Mouse (Mus musculus): ENCODE data around the gene Lrrc30. TPM values are rescaled to one million over a fixed set of nuclear protein-coding genes. Genes with fewer than 3 reads are reported as not detected.

Lrrc30 gene
- not detected in 2 replicates for polyA plus RNA-seq (2012; ENCODE audit: insufficient read depth, low replicate concordance)

GRCm38 (mm10) chr17:67632676-67633339, at the start of gene Lrrc30:
Gene Lrrc30 (minus strand): TSS chr17:67632723.
- Histone ChIP-seq H3K4me3 (replicated peaks) (peak within 1 kb of the TSS; percentile 69), H3K36me3 (replicated peaks; ENCODE audit: low read length) (no peaks in the 10 kb centered on the region), H3K4me1 (no peaks in the 10 kb centered on the region), H3K9me3 (peaks cover 59% of the 10 kb centered on the region), H3K27me3 (replicated peaks) (no peaks in the 10 kb centered on the region)
- TF ChIP-seq GATA1 (IDR thresholded peaks at IDR 0.05; ENCODE audit: borderline replicate concordance, low read length) (no peak), FLI1 (IDR thresholded peaks at IDR 0.05; ENCODE audit: low read length) (no peak)

DNA sequence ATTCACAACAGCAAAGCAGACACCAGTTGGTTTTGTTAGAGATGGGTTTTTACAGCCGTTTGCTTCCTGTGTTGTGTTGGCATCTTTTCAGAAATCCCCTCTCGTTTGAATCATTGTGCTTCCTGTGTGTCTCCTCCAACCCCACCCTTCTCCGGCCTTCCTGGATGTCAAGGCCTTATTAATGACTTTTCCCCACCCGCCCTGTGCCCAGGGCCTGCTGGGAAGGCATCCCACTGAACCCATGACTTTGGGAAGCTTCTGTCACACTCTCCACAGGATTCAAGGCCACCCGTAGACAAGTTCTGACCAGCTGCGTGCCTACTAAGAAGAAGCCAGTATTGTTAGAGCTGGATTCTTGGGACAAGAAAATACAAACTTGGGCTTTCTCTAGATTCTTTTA, 48.6 kb upstream of the Lrrc30 start:
- no peaks in the 10 kb centered on the region for H3K36me3 ChIP-seq (replicated peaks; ENCODE audit: low read length)
- no peaks in the 10 kb centered on the region for H3K4me1 ChIP-seq
- H3K27me3 ChIP-seq (replicated peaks): no peaks in the 10 kb centered on the region
- TF ChIP-seq GATA1 (IDR thresholded peaks at IDR 0.05; ENCODE audit: borderline replicate concordance, low read length) (no peak), FLI1 (IDR thresholded peaks at IDR 0.05; ENCODE audit: low read length) (no peak)
- H3K9me3 ChIP-seq: peaks cover 30% of the 10 kb centered on the region
- no peak overlapping the region for H3K4me3 ChIP-seq (replicated peaks)

- H3K4me3 ChIP-seq (replicated peaks): no peak overlapping the region
- TF ChIP-seq GATA1 (IDR thresholded peaks at IDR 0.05; ENCODE audit: borderline replicate concordance, low read length): no peak
- no peak for TF ChIP-seq FLI1 (IDR thresholded peaks at IDR 0.05; ENCODE audit: low read length)
- H3K4me1 ChIP-seq: no peaks in the 10 kb centered on the region
- H3K36me3 ChIP-seq (replicated peaks; ENCODE audit: low read length): no peaks in the 10 kb centered on the region
- H3K27me3 ChIP-seq (replicated peaks): no peaks in the 10 kb centered on the region
- peaks cover 21% of the 10 kb centered on the region for H3K9me3 ChIP-seq
Measured at GRCm38 (mm10) chr17:67678576-67678975, 46.1 kb upstream of the Lrrc30 start.

- Histone ChIP-seq H3K27me3 (replicated peaks) (no peaks in the 10 kb centered on the region), H3K4me3 (replicated peaks) (no peak overlapping the region), H3K36me3 (replicated peaks; ENCODE audit: low read length) (no peaks in the 10 kb centered on the region), H3K4me1 (no peaks in the 10 kb centered on the region), H3K9me3 (peaks cover 24% of the 10 kb centered on the region; the same call in 1 of the 2 replicates)
- no peak for TF ChIP-seq GATA1 (IDR thresholded peaks at IDR 0.05; ENCODE audit: borderline replicate concordance, low read length)
- TF ChIP-seq FLI1 (IDR thresholded peaks at IDR 0.05; ENCODE audit: low read length): no peak
Measured at GRCm38 (mm10) chr17:67667981-67668380, 35.5 kb upstream of the Lrrc30 start.

GRCm38 (mm10) chr17:67666981-67667380, 34.5 kb upstream of the Lrrc30 start:
- TF ChIP-seq GATA1 (IDR thresholded peaks at IDR 0.05; ENCODE audit: borderline replicate concordance, low read length) (no peak), FLI1 (IDR thresholded peaks at IDR 0.05; ENCODE audit: low read length) (no peak)
- no peaks in the 10 kb centered on the region for H3K27me3 ChIP-seq (replicated peaks)
- H3K36me3 ChIP-seq (replicated peaks; ENCODE audit: low read length): no peaks in the 10 kb centered on the region
- no peaks in the 10 kb centered on the region for H3K4me1 ChIP-seq
- peaks cover 16% of the 10 kb centered on the region; the same call in 1 of the 2 replicates for H3K9me3 ChIP-seq
- no peak overlapping the region for H3K4me3 ChIP-seq (replicated peaks)

DNA sequence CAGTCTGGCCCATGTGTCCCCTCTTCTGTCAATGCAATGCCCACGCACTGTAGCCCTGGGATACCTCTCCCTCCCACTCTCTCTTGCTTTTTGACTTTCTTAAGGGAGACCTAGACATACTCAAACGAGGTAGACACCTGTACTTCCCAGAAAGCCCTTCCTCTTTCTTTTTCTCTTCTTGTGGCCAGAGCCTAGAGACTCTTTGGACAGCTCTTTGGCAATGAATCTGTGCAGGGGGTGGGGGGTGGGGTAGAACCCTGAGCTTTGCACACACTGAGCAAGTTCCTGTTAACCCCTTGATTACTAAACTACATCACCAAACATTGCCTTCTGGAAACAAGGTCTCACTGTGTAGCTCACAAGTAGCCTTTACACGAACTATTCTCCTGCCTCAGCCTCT, 31.8 kb upstream of the Lrrc30 start:
- Histone ChIP-seq H3K36me3 (replicated peaks; ENCODE audit: low read length) (no peaks in the 10 kb centered on the region), H3K4me3 (replicated peaks) (no peak overlapping the region), H3K4me1 (no peaks in the 10 kb centered on the region), H3K27me3 (replicated peaks) (no peaks in the 10 kb centered on the region), H3K9me3 (peaks cover 15% of the 10 kb centered on the region)
- no peak for TF ChIP-seq GATA1 (IDR thresholded peaks at IDR 0.05; ENCODE audit: borderline replicate concordance, low read length)
- TF ChIP-seq FLI1 (IDR thresholded peaks at IDR 0.05; ENCODE audit: low read length): no peak

DNA sequence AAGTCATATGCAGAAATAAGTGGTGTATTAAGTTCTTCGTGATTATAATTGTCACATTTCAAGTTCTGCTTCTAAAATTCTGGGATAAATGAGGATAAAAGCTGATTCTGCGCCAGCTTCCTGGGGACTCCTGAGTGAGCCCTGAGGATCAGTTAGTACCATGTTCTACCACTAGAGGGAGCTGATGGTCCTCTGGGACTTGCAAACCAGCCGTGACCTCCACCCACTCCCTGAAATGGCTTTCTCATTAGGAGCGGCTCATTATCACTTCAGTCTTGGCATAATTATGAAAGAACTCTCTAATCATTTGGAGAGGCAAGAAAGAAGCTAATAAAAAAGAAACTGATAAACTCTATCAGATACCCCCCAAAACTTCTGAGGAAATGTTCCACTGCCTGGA, 19.0 kb upstream of the Lrrc30 start:
- Histone ChIP-seq H3K27me3 (replicated peaks) (no peaks in the 10 kb centered on the region), H3K36me3 (replicated peaks; ENCODE audit: low read length) (no peaks in the 10 kb centered on the region), H3K4me3 (replicated peaks) (no peak overlapping the region), H3K9me3 (peaks cover 9% of the 10 kb centered on the region; the same call in 1 of the 2 replicates), H3K4me1 (no peaks in the 10 kb centered on the region)
- TF ChIP-seq GATA1 (IDR thresholded peaks at IDR 0.05; ENCODE audit: borderline replicate concordance, low read length): no peak
- TF ChIP-seq FLI1 (IDR thresholded peaks at IDR 0.05; ENCODE audit: low read length): no peak

DNA sequence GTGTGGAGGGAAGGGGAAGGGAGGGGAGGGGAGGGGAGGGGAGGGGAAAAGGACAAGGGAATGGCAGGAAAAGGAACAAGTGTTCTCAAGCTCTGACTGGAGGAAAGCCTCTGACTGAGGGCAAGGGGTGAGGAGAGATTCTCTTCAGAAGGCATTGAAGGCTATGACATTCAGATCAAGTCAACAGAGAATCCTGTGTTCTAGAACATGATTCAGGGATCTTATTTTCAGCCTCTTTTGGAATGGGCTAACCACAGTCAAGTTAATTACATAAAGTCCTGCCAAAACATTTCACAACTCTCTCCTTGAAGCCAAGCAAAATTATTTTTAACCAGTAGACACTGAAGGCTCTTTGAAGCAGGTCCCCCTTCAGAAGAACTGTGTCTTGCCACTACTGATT, 9.1 kb upstream of the Lrrc30 start:
- Histone ChIP-seq H3K4me1 (no peaks in the 10 kb centered on the region), H3K36me3 (replicated peaks; ENCODE audit: low read length) (no peaks in the 10 kb centered on the region), H3K4me3 (replicated peaks) (no peak overlapping the region), H3K27me3 (replicated peaks) (no peaks in the 10 kb centered on the region), H3K9me3 (peaks cover 22% of the 10 kb centered on the region)
- TF ChIP-seq GATA1 (IDR thresholded peaks at IDR 0.05; ENCODE audit: borderline replicate concordance, low read length) (no peak), FLI1 (IDR thresholded peaks at IDR 0.05; ENCODE audit: low read length) (no peak)

DNA sequence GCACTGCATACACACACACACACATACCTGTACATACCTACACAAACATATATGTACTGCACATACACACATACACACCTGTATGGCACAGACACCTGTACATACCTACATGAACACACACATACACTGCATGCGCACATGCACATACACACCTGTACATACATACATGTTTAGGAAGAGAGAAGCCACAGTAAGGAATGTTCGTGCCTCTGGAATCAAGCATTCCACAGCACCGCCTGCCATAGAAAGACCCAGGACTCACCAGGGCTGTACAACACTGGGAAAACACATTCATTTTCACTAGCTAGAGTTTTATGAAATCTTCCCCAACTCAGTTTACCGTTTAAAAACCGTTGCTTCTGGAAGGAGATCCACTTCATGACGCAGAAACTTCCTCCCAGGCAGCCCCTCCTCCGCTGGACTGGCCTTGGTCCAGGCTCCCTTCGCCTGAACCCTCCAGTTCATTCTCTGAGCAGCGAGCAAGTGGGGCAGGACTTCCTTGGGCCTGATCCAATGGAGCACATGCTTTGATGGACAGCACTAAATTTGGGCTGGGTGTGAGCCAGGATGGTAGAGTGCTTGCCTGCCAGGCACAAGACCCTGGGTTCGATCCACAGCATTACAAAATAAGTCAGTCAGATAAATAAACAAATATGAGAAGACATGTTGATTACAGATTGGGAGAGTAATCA, 5.7 kb upstream of the Lrrc30 start:
- no peak for TF ChIP-seq FLI1 (IDR thresholded peaks at IDR 0.05; ENCODE audit: low read length)

DNA sequence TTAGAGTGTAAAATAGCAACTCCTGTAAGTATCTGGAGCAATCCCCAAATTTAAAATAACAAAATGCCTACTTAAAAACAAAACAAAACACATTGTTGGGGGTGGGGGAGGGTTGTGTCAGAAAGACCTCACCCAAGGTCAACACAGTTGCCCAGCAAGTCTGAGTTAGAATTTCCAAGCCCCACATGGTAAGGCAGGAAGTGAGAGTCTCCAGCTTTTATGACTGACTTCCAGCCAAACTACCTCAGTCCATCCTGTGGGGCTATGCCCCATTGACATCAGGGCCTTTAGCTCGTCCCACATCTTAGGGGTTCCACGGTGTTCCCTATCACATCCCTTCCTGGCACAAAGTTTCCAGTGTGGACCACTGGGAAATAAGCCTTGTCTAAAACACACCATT, 4.4 kb upstream of the Lrrc30 start:
- H3K4me3 ChIP-seq (replicated peaks): no peak overlapping the region
- peaks cover 37% of the 10 kb centered on the region for H3K9me3 ChIP-seq
- no peaks in the 10 kb centered on the region for H3K27me3 ChIP-seq (replicated peaks)
- no peaks in the 10 kb centered on the region for H3K4me1 ChIP-seq
- TF ChIP-seq FLI1 (IDR thresholded peaks at IDR 0.05; ENCODE audit: low read length) (no peak), GATA1 (IDR thresholded peaks at IDR 0.05; ENCODE audit: borderline replicate concordance, low read length) (no peak)
- no peaks in the 10 kb centered on the region for H3K36me3 ChIP-seq (replicated peaks; ENCODE audit: low read length)

More for the DNA sequence above, 5.7 kb upstream of the Lrrc30 start:
- no peaks in the 10 kb centered on the region for H3K27me3 ChIP-seq (replicated peaks)
- H3K9me3 ChIP-seq: peaks cover 27% of the 10 kb centered on the region
- H3K36me3 ChIP-seq (replicated peaks; ENCODE audit: low read length): no peaks in the 10 kb centered on the region
- peak overlapping the region; percentile 54 for H3K4me3 ChIP-seq (replicated peaks)
- no peaks in the 10 kb centered on the region for H3K4me1 ChIP-seq
